Mouse (Mus musculus) limb, embryonic 15.5 days (tissue): ENCODE data around the gene Ttc17. TPM values are rescaled to one million over a fixed set of nuclear protein-coding genes. Genes with fewer than 3 reads are reported as not detected.
"Not testable (repeated sequence)": the region's sequence is repeated elsewhere in the genome, so short reads cannot be mapped to it uniquely, and the experiment has no call there.

ENCODE experiments used
- ATAC-seq: fragments of 200-750 bp; cut with Nextera tagmentation; 2 replicates; pipeline ENCODE4 v1.8.0; 2017; ENCODE audit warnings: low read depth, moderate TSS enrichment; ENCODE audit not compliant: insufficient number of reproducible peaks, low FRiP score, low TSS enrichment
- H3K27ac ChIP-seq: fragments of 300-500 bp; sonication (generic); 2 replicates; pipeline ENCODE4 v1.5.1; 2015; ENCODE audit warnings: moderate library complexity, mild to moderate bottlenecking, inconsistent platforms
- H3K27me3 ChIP-seq: fragments of 300-500 bp; sonication (generic); 2 replicates; pipeline ENCODE4 v1.6.1; 2015; ENCODE audit warnings: inconsistent platforms
- H3K36me3 ChIP-seq: fragments of 300-500 bp; sonication (generic); 2 replicates; pipeline ENCODE4 v1.6.1; 2015; ENCODE audit warnings: inconsistent platforms
- H3K4me1 ChIP-seq: fragments of 300-500 bp; sonication (generic); 2 replicates; pipeline ENCODE4 v1.6.1; 2015; ENCODE audit warnings: inconsistent platforms
- H3K4me2 ChIP-seq: fragments of 300-500 bp; sonication (generic); 2 replicates; pipeline ENCODE4 v1.6.1; 2015; ENCODE audit warnings: mild to moderate bottlenecking, inconsistent platforms
- H3K4me3 ChIP-seq: fragments of 300-500 bp; sonication (generic); 2 replicates; pipeline ENCODE4 v1.5.1; 2015; ENCODE audit warnings: mild to moderate bottlenecking, inconsistent platforms
- H3K9ac ChIP-seq: fragments of 300-500 bp; sonication (generic); 2 replicates; pipeline ENCODE4 v1.6.1; 2015; ENCODE audit warnings: inconsistent platforms
- H3K9me3 ChIP-seq: fragments of 300-500 bp; sonication (generic); 2 replicates; pipeline ENCODE4 v1.6.1; 2016; ENCODE audit warnings: inconsistent platforms
- WGBS: fragments of 180-500 bp; shearing (Covaris S2); methylation state at CpG from one replicate; pipeline ENCODE4 v1.1.7; 2015; 5-methylcytosine and 5-hydroxymethylcytosine counted together
- polyA plus RNA-seq: library from polyadenylated mRNA; unstranded; fragments of >200 nt; fragmentation: Nextera tagmentation; extraction: Ambion mirVana; gene quantifications from 2 replicates; pipeline ENCODE4 v1.2.1, GENCODE M21; 2015

Gene Ttc17
- polyA plus RNA-seq, 1 experiment from 2014 or later, result 20.9 TPM

DNA sequence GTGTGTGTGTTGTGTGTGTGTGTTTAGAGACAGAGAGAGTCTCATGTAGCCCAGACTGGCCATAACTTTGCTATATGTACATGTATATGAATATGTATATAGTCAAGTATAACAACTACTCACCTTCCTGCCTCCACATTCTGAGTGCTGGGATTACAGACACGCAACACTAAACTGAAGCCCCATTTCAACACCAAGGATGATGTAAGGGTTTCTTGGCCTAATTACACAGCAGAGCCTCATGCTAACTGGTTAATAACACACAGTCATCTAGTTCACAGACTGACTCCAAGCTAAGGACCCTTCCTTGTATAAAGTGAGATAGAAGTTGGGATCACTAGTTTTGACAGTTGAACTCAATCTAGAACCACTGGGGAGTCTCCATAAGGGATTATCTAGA is 3.9 kb downstream of the Ttc17 start:
- H3K9ac ChIP-seq, result no peak overlapping the region
- ATAC-seq, result no peak
- no peaks in the 10 kb centered on the region for H3K36me3 ChIP-seq
- H3K4me2 ChIP-seq, result no peak overlapping the region
- H3K9me3 ChIP-seq, result no peaks in the 10 kb centered on the region
- H3K27ac ChIP-seq, result no peak overlapping the region
- 100% methylated on average over 1 of the region's 1 CpGs for WGBS
- H3K4me3 ChIP-seq, result no peak overlapping the region
- peaks cover 16% of the 10 kb centered on the region for H3K4me1 ChIP-seq
- no peaks in the 10 kb centered on the region for H3K27me3 ChIP-seq

DNA sequence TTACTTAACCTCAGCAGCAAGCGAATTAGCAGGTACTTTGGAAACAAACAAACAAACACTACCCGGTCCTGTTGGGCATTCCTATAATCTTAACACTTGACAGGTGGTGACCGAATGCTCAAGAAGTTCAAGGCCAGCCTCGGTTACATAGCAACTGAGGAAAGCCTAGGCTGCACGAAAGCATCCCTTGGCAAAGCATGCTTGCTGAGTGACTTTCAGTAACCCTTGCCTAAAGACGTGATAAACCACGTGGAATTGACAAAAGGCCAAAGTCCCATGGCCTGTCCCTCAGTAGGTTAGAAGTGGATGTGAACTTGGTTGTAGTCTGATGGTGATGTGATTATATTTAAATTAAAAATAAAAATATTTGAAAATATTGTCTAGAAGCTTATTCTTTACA is 4.4 kb downstream of the Ttc17 start:
- Histone ChIP-seq H3K4me1 (peaks cover 12% of the 10 kb centered on the region), H3K36me3 (no peaks in the 10 kb centered on the region), H3K9me3 (no peaks in the 10 kb centered on the region), H3K4me2 (no peak overlapping the region), H3K4me3 (no peak overlapping the region), H3K9ac (no peak overlapping the region), H3K27me3 (no peaks in the 10 kb centered on the region), H3K27ac (no peak overlapping the region)
- WGBS, result 84% methylated on average over 7 of the region's 7 CpGs
- ATAC-seq, result no peak

DNA sequence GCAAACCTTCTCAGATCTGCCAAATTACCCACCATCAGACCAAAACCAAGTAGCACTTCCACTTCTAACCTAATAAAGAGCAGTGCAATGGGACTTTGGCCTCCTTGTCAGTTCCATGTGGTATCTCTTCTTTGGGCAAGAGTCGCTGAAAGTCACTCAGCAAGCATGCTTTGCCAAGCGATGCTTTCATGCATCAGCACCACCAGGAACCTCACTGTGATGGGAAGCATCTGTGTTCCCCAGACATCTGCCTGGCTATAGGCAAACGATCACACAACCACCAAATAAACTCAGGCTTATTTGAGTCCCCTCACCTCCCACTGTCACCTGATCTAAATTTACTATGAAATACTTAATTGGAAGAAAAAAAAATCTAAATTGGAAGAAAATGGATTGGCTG is 5.5 kb downstream of the Ttc17 start:
- Histone ChIP-seq H3K9me3 (no peaks in the 10 kb centered on the region), H3K4me1 (peaks cover 12% of the 10 kb centered on the region), H3K36me3 (no peaks in the 10 kb centered on the region), H3K27ac (no peak overlapping the region), H3K9ac (no peak overlapping the region), H3K27me3 (no peaks in the 10 kb centered on the region), H3K4me2 (no peak overlapping the region), H3K4me3 (no peak overlapping the region)
- ATAC-seq, result no peak
- 73% methylated on average over 3 of the region's 3 CpGs for WGBS

DNA sequence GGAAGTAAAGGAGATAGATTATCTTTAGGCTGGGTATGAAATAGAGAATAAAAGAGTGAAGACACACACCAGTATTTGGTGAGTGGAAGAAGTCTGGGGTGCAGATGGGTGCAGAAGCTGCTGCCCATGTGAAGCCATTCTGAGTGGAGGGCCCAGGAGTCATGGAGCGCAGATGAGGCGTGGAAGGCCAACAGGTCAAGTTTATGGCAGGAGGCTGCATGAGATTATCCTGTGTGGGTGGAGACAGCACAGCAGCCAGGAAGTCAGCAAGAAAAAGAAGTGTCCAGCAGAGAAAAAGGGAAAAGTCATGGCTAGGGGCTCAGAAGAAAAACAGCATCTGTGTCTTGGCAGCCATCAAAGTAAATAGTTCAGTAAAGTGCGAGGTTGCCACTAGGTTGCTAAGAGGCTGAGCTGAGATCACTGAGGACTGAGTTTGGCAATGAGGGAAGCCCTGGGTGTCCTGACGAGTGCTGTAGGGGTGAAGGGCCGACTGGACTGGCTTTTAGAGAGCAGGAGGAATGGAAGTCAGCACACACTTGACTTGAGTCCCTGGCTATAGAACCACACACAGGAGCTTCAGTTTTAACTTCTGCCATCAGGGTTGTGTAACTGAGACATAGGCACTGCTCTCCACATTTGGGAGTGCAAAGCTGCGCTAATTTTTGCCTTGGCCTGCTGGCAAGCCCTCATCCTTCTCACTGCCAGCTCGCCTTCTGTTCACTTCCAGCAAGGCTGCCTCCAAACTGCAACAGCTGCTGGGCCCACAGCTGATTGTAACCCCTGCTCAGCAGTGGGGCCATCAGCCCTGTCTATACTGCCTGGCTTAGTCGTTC is 8.1 kb downstream of the Ttc17 start:
- no peaks in the 10 kb centered on the region for H3K27me3 ChIP-seq
- no peak overlapping the region for H3K9ac ChIP-seq
- no peaks in the 10 kb centered on the region for H3K36me3 ChIP-seq
- ATAC-seq, result no peak
- peaks cover 3% of the 10 kb centered on the region; the same call in 1 of the 2 replicates for H3K4me1 ChIP-seq
- no peaks in the 10 kb centered on the region for H3K9me3 ChIP-seq
- WGBS, result 70% methylated on average over 8 of the region's 8 CpGs
- no peak overlapping the region for H3K27ac ChIP-seq
- H3K4me3 ChIP-seq, result no peak overlapping the region
- no peak overlapping the region for H3K4me2 ChIP-seq

DNA sequence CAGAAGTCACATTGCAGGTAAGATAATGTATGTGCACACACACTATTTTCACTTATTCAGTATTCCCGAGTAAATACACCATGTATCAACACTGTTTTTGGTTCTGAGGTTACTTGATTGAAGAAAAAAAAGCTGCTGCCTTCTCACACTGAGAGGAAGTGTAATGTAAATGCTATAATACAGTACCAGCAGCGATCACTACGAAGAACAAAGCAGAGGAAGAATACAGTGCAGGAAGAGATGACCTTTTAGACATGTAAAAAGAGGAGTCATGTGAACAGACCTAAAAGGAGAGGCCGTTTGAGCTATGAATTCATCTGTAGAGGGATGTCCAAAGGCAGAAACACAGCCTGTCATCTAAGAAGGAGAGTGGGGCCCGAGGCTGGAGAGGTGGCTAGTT is 9.0 kb downstream of the Ttc17 start:
- no peak overlapping the region for H3K4me2 ChIP-seq
- no peaks in the 10 kb centered on the region for H3K9me3 ChIP-seq
- H3K36me3 ChIP-seq, result no peaks in the 10 kb centered on the region
- peaks cover 3% of the 10 kb centered on the region; the same call in 1 of the 2 replicates for H3K4me1 ChIP-seq
- H3K9ac ChIP-seq, result no peak overlapping the region
- H3K27ac ChIP-seq, result no peak overlapping the region
- ATAC-seq, result no peak
- 79% methylated on average over 5 of the region's 5 CpGs for WGBS
- no peaks in the 10 kb centered on the region for H3K27me3 ChIP-seq
- no peak overlapping the region for H3K4me3 ChIP-seq

DNA sequence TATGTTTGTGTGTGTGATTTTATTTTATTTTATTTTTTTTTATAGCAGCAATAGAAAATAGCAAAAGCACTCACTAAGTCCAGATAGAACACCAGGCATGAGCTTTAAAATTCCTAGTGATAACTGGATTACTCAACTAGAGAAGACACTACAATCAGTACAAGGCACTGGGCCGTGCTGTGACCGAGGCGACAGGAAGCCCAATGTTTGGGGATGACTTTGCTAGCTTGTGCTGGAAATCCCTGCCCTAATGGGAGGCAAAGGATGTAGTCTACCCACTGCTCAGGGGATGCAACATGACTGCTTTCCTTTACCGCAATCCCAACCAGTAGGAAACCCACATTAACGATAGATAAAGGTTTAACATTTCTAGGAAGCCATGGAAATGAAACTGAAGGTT is 10.2 kb downstream of the Ttc17 start:
- no peak for ATAC-seq
- WGBS, result 86% methylated on average over 5 of the region's 5 CpGs
- H3K36me3 ChIP-seq, result no peaks in the 10 kb centered on the region
- H3K4me2 ChIP-seq, result no peak overlapping the region
- no peaks in the 10 kb centered on the region for H3K27me3 ChIP-seq
- no peak overlapping the region for H3K4me3 ChIP-seq
- H3K27ac ChIP-seq, result no peak overlapping the region
- H3K4me1 ChIP-seq, result peaks cover 3% of the 10 kb centered on the region; the same call in 1 of the 2 replicates
- H3K9ac ChIP-seq, result no peak overlapping the region
- no peaks in the 10 kb centered on the region for H3K9me3 ChIP-seq

DNA sequence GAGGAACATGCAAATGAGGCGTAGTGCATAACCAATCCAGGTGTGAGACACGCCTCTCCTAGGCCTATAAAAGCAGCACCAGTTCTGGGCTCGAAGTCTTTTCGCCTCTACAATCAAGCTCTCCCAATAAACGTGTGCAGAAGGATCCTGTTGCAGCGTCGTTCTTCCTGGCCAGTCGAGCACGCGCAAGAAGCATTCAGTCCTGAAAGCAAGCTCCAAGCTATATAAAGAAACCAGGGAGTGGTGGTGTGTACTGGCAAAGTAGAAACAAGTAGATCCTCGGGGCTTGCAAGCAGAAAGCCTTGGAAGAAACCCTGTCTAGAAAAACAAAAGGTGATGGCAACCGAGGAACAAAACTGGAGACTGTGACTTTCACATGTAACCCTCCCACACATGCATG is 15.4 kb downstream of the Ttc17 start:
- not testable (repeated sequence) for H3K27me3 ChIP-seq, H3K9ac ChIP-seq, H3K9me3 ChIP-seq, H3K4me3 ChIP-seq, H3K4me2 ChIP-seq, ATAC-seq, H3K27ac ChIP-seq, H3K4me1 ChIP-seq, H3K36me3 ChIP-seq
- 89% methylated on average over 12 of the region's 12 CpGs for WGBS

DNA sequence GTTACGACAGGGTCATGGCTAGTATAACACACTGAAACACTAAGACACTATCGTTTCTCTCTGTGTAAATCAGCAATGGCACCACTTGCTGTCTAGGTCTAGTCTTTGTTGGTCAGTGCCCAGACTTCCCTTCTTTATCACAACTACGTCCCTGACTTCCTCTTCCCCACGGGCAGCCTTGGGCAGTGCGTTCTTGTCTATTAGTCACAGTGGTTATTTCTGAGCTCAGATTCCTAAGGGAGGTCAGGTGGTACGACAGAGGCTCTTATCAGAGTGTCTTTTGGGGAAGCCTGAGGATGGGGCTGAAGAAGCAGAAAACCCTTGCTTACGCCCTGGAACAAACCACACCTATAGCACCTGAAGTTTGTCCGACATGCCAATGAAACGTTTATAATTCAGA is 17.5 kb downstream of the Ttc17 start:
- 85% methylated on average over 9 of the region's 9 CpGs for WGBS
- Histone ChIP-seq H3K4me1 (no peaks in the 10 kb centered on the region), H3K4me2 (no peak overlapping the region), H3K9ac (no peak overlapping the region), H3K9me3 (no peaks in the 10 kb centered on the region), H3K36me3 (peaks cover 3% of the 10 kb centered on the region; the same call in 1 of the 2 replicates), H3K27me3 (no peaks in the 10 kb centered on the region), H3K4me3 (no peak overlapping the region), H3K27ac (no peak overlapping the region)
- ATAC-seq, result no peak

DNA sequence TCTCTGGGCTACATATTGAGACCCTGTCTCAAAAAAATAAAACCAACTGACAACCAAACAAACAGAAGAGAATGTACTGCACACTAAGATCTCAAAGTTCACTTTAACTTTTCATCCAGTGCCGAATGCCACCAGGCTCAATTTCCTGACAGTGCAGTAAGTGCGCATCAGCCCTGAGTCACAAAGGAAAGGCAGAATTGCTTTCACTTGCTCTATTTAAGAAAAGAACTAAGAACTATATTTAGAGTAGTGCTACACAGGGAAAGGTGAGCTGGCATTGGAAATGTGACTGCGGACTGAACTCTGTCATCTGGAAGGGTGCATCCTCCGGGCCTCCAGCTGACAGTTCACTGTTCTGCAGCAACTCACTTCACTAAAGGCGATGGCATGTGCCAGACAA is 18.6 kb downstream of the Ttc17 start:
- Histone ChIP-seq H3K4me2 (no peak overlapping the region), H3K27ac (no peak overlapping the region), H3K36me3 (peaks cover 11% of the 10 kb centered on the region; the same call in 1 of the 2 replicates), H3K9ac (no peak overlapping the region), H3K9me3 (no peaks in the 10 kb centered on the region), H3K27me3 (no peaks in the 10 kb centered on the region), H3K4me1 (no peaks in the 10 kb centered on the region), H3K4me3 (no peak overlapping the region)
- ATAC-seq, result no peak
- 87% methylated on average over 5 of the region's 5 CpGs for WGBS

DNA sequence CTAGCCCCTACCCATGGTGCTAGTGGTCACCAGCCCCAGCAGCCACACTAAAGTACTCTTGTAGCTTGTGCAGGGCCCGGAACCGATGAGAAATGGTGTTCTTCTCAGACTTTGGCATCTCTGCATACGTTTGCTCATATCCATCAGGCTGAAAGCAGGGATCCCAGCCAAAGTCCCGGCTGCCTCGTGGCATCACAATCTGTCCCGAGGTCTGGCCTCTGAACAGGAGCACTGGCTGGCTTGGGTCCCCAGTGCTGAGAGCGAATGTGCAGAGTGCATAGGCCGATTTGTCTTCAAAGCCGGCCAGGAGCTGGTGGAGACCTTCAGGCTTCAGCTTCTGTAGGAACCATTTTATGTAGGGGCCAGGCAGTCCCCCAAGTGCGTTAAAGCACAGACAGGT is 22.0 kb downstream of the Ttc17 start:
- H3K4me2 ChIP-seq, H3K27ac ChIP-seq, H3K9ac ChIP-seq, H3K27me3 ChIP-seq, H3K4me1 ChIP-seq, H3K4me3 ChIP-seq, H3K9me3 ChIP-seq, ATAC-seq: not testable (repeated sequence)
- peaks cover 20% of the 10 kb centered on the region for H3K36me3 ChIP-seq
- 89% methylated on average over 10 of the region's 10 CpGs for WGBS

DNA sequence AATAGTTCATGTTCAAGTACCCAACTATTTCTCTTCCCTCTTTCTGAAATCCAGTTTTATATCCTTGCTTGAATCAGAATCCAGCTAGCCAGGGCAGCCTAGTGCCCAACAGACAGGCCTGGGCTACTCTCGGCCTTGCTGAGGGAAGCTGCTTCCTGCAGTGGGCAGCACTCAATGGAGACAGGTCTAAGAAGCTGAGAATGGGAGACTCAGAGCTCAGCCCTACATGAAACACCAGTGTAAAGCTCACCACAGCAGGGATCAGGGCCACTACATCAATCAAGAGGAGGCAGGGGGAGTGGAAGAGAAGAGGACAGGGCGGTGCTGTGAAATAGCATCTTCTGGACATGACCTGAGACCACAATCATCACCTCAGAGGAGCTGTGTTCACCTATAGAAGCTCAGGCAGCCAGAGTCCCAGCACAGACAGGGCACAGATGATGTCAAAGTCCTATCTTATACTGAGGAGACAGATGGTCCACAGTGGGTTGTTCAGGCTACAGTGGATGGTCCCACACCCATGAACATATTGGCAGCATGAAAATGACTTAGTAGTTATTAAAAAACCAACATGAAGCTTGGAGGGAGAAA is 25.3 kb downstream of the Ttc17 start:
- no peaks in the 10 kb centered on the region for H3K9me3 ChIP-seq
- 80% methylated on average over 2 of the region's 2 CpGs for WGBS
- H3K4me1 ChIP-seq, result no peaks in the 10 kb centered on the region
- peaks cover 31% of the 10 kb centered on the region for H3K36me3 ChIP-seq
- ATAC-seq, result no peak
- no peak overlapping the region for H3K4me2 ChIP-seq
- no peak overlapping the region for H3K27ac ChIP-seq
- H3K27me3 ChIP-seq, result no peaks in the 10 kb centered on the region
- H3K4me3 ChIP-seq, result no peak overlapping the region
- H3K9ac ChIP-seq, result no peak overlapping the region

DNA sequence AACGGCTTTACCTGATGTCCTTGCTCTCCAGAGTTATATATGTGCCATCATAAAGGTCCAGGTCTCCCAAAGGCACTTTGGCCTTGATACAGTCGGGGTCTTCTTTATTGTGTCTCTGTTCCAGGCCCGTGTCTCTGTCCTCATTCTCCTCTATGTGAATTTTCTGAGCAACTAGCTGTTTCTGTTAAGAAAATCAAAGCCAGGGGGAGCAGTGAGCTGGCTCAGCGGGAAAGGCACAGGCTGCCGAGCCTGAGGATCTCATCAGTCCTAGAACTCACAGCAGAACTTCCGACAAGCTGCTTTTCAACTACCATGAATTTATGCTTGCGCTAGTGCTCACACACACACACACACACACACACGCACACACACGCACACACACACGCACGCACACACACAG is 27.8 kb downstream of the Ttc17 start:
- H3K9me3 ChIP-seq, result no peaks in the 10 kb centered on the region
- no peaks in the 10 kb centered on the region for H3K27me3 ChIP-seq
- no peak overlapping the region for H3K4me3 ChIP-seq
- 77% methylated on average over 11 of the region's 11 CpGs for WGBS
- H3K9ac ChIP-seq, result no peak overlapping the region
- ATAC-seq, result no peak
- no peak overlapping the region for H3K4me2 ChIP-seq
- no peak overlapping the region for H3K27ac ChIP-seq
- peaks cover 49% of the 10 kb centered on the region for H3K36me3 ChIP-seq
- no peaks in the 10 kb centered on the region for H3K4me1 ChIP-seq
